In genomic region chr12:99562073-99562866, GRCm38 (mm10) we compare ENCODE assay signal across 8 mouse cellular contexts. TPM values are rescaled to one million over a fixed set of nuclear protein-coding genes. Genes with fewer than 3 reads are reported as not detected.
DNase-seq lines count a peak whose midpoint lies in the region; ATAC-seq and TF ChIP-seq lines count a peak whose summit lies in the region.

No protein-coding gene starts in this region.

- peaks cover 44% of the 10 kb centered on the region for H3K27me3 ChIP-seq in E14TG2a.4 (ENCODE audit: insufficient read depth, low read length)
- H3K27me3 ChIP-seq in heart, embryonic 14.5 days (ENCODE audit: control insufficient read depth, insufficient read depth, low read length): no peaks in the 10 kb centered on the region
- no peaks in the 10 kb centered on the region for H3K27me3 ChIP-seq in kidney, postnatal 0 days (ENCODE audit: insufficient read depth, low read length)
- H3K27me3 ChIP-seq in liver, embryonic 12.5 days (replicated peaks): 0 out of 2 replicates have a peak, but pooled peaks cover 4% of the 10 kb centered on the region

- H3K9ac ChIP-seq in heart, embryonic 14.5 days (ENCODE audit: low read length): peak overlapping the region; percentile 91
- peak overlapping the region; percentile 54 for H3K9ac ChIP-seq in kidney, postnatal 0 days (ENCODE audit: low read depth, low read length)
- peak overlapping the region; percentile 82 for H3K9ac ChIP-seq in liver, embryonic 12.5 days

- ATAC-seq in erythroblast, adult 5-6 weeks (replicated peaks; ENCODE audit: low FRiP score, poor library complexity, severe bottlenecking): peak; percentile 83
- ATAC-seq in heart, embryonic 14.5 days (ENCODE audit: insufficient number of reproducible peaks, insufficient read depth, low FRiP score, low read depth): no peak
- ATAC-seq in kidney, postnatal 0 days (replicated peaks; ENCODE audit: low FRiP score, low read depth): no peak; the same call in 1 of the 2 replicates
- ATAC-seq in liver, embryonic 12.5 days: peak; percentile 56; the same call in 1 of the 2 replicates

- peak overlapping the region; percentile 72 for H3K4me2 ChIP-seq in heart, embryonic 14.5 days (ENCODE audit: low read length)
- H3K4me2 ChIP-seq in kidney, postnatal 0 days (ENCODE audit: low read length): peak overlapping the region; percentile 77
- H3K4me2 ChIP-seq in liver, embryonic 12.5 days: peak overlapping the region; percentile 82

- peak overlapping the region; percentile 60 for H3K27ac ChIP-seq in bone marrow macrophage, adult 2 months (ENCODE audit: insufficient read depth, low read depth, low read length)
- H3K27ac ChIP-seq in heart, embryonic 14.5 days (replicated peaks in 1 of 2; ENCODE audit: control insufficient read depth in 1 of 2, insufficient read depth in 1 of 2, low read depth in 2 of 2, low read length in 2 of 2): peak overlapping the region; percentile 78 to 83
- H3K27ac ChIP-seq in kidney, postnatal 0 days: peak overlapping the region; percentile 78
- peak overlapping the region; percentile 71 for H3K27ac ChIP-seq in liver, embryonic 12.5 days

- 1% methylated on average over 24 of the region's 24 CpGs for WGBS in heart, embryonic 14.5 days
- under 1% methylated on average over 24 of the region's 24 CpGs for WGBS in kidney, postnatal 0 days
- 1% methylated on average over 24 of the region's 24 CpGs for WGBS in liver, embryonic 12.5 days (ENCODE audit: insufficient replicate concordance)

- peaks cover 35% of the 10 kb centered on the region for H3K4me1 ChIP-seq in E14TG2a.4 (replicated peaks; ENCODE audit: low read depth, low read length)
- peaks cover 17% of the 10 kb centered on the region for H3K4me1 ChIP-seq in bone marrow macrophage, adult 2 months (ENCODE audit: control insufficient read depth, insufficient read depth, low read length)
- peaks cover 18 to 41% of the 10 kb centered on the region in 2 experiments for H3K4me1 ChIP-seq in heart, embryonic 14.5 days (ENCODE audit: control insufficient read depth in 2 of 2, insufficient read depth in 2 of 2, low read length in 2 of 2)
- H3K4me1 ChIP-seq in kidney, postnatal 0 days (replicated peaks; ENCODE audit: insufficient read depth, low read length): peaks cover 17% of the 10 kb centered on the region
- peaks cover 55% of the 10 kb centered on the region for H3K4me1 ChIP-seq in liver, embryonic 12.5 days

- no peak for TF ChIP-seq POLR2A in bone marrow macrophage, adult 2 months (IDR thresholded peaks at IDR 0.05; ENCODE audit: borderline replicate concordance, low read depth, low read length)

- no peaks in the 10 kb centered on the region for H3K36me3 ChIP-seq in E14TG2a.4 (ENCODE audit: insufficient read depth, low read length)
- no peaks in the 10 kb centered on the region for H3K36me3 ChIP-seq in heart, embryonic 14.5 days (ENCODE audit: control insufficient read depth, insufficient read depth, low read length)
- H3K36me3 ChIP-seq in kidney, postnatal 0 days (ENCODE audit: insufficient read depth, low read length): no peaks in the 10 kb centered on the region
- no peaks in the 10 kb centered on the region for H3K36me3 ChIP-seq in liver, embryonic 12.5 days

- no peak for TF ChIP-seq CTCF in E14TG2a.4 (conservative IDR thresholded peaks at IDR 0.05; ENCODE audit: low read length)
- TF ChIP-seq CTCF in bone marrow macrophage, adult 2 months (IDR thresholded peaks at IDR 0.05; ENCODE audit: low read depth, low read length): 0 out of 2 replicates have a peak, but pooled peaks have one; percentile 13
- TF ChIP-seq CTCF in kidney, postnatal 0 days (IDR thresholded peaks at IDR 0.05; ENCODE audit: low read depth): 0 out of 2 replicates have a peak, but pooled peaks have one; percentile 27

- no peaks in the 10 kb centered on the region for H3K9me3 ChIP-seq in E14TG2a.4 (ENCODE audit: low read length)
- H3K9me3 ChIP-seq in heart, embryonic 14.5 days (ENCODE audit: control insufficient read depth, low read length): no peaks in the 10 kb centered on the region
- H3K9me3 ChIP-seq in kidney, postnatal 0 days (replicated peaks; ENCODE audit: low read length): no peaks in the 10 kb centered on the region
- no peaks in the 10 kb centered on the region for H3K9me3 ChIP-seq in liver, embryonic 12.5 days (replicated peaks)

- peak overlapping the region; percentile 85 for H3K4me3 ChIP-seq in E14TG2a.4 (replicated peaks; ENCODE audit: low read length)
- H3K4me3 ChIP-seq in bone marrow macrophage, adult 2 months (ENCODE audit: insufficient read depth, low read length): peak overlapping the region; percentile 97
- H3K4me3 ChIP-seq in heart, embryonic 14.5 days (ENCODE audit: control insufficient read depth in 1 of 2, insufficient read depth in 1 of 2, low read depth in 1 of 2, low read length in 2 of 2): peak overlapping the region; percentile 73 to 97
- peak overlapping the region; percentile 92 for H3K4me3 ChIP-seq in kidney, postnatal 0 days (replicated peaks; ENCODE audit: low read depth, low read length)
- peak overlapping the region; percentile 73 for H3K4me3 ChIP-seq in liver, embryonic 12.5 days

- DNase-seq in kidney, postnatal 0 days (ENCODE audit: low spot score): peak; percentile 85
- DNase-seq in neural tube, embryonic 10.5 days (ENCODE audit: extremely low spot score, low spot score): peak; percentile 74
- peak; percentile 64 for DNase-seq in telencephalon, adult 2 months (ENCODE audit: low read depth, low spot score)

RNA-seq across cellular contexts. Expression of gene Foxn3, which starts 1.1 kb away (rescaled TPM):
- 27.7 and 33.6 TPM in 2 replicates for polyA plus RNA-seq in bone marrow macrophage, adult 2 months (2012; ENCODE audit: insufficient read depth, insufficient read length, missing spikeins)
- 87.6 and 115 TPM in 2 replicates for total RNA-seq in erythroblast, adult 5-6 weeks (2015; ENCODE audit: low replicate concordance)
- total RNA-seq in erythroblast, adult 5-6 weeks (2017; ENCODE audit: low replicate concordance): 84.3 and 113 TPM in 2 replicates
- polyA plus RNA-seq in heart, embryonic 14.5 days (2014; fragmentation: Nextera tagmentation; extraction: Ambion mirVana): 78.3 and 81.0 TPM in 2 replicates
- polyA plus RNA-seq in kidney, postnatal 0 days (2015; fragmentation: Nextera tagmentation; extraction: Ambion mirVana): 52.1 and 54.0 TPM in 2 replicates
- 25.8 and 26.5 TPM in 2 replicates for polyA plus RNA-seq in liver, embryonic 12.5 days (2016; fragmentation: Nextera tagmentation; extraction: Ambion mirVana)

Comparison
In these comparisons a context has a peak if more than half of its experiments do, and no peak if none do; other contexts are left out.
1. ATAC-seq: peak in erythroblast, adult 5-6 weeks (single experiment) and liver, embryonic 12.5 days (single experiment); none in heart, embryonic 14.5 days (single experiment) and kidney, postnatal 0 days (single experiment).
2. Peak in every context shown above with its lines, with median percentiles within 50 percentile points of each other: H3K4me3 ChIP-seq, H3K27ac ChIP-seq, H3K4me2 ChIP-seq, H3K9ac ChIP-seq and DNase-seq.